Mouse (Mus musculus) urinary bladder, postnatal 4 days (tissue): ENCODE measurements at regions not wholly inside any gene's neighbourhood (a gene's known extent, or its start where the extent isn't known, plus 50 kb on each side); places are given as distances from the start of the nearest gene placed in this dataset.
"Not testable (repeated sequence)": the region's sequence is repeated elsewhere in the genome, so short reads cannot be mapped to it uniquely, and the experiment has no call there.

Experiments used
- DNase-seq, 2 experiments: peaks; one replicate each; pipeline ENCODE4 v3.0.0; 2021 to 2022; ENCODE audit warnings: low spot score in 2 of 2

DNA sequence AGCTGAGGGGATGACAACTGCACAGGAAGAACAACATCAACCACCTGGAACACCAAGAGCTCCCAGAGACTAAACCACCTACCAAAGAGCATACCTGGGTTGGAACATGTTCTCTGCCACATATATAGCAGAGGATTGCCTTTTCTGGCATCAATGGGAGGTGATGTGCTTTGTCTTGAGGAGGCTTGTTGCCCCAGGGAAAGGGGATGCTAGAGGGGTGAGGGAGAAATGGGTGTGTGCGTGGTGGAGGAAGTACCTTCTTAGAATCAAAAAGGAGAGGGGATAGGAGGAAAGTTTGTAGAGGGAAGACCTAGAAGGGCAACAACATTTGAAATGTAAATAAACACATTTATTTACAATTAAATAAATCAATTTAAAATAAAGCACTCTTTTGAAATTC, 358.5 kb upstream of the Pfkp start:
- DNase-seq = no peak

DNA sequence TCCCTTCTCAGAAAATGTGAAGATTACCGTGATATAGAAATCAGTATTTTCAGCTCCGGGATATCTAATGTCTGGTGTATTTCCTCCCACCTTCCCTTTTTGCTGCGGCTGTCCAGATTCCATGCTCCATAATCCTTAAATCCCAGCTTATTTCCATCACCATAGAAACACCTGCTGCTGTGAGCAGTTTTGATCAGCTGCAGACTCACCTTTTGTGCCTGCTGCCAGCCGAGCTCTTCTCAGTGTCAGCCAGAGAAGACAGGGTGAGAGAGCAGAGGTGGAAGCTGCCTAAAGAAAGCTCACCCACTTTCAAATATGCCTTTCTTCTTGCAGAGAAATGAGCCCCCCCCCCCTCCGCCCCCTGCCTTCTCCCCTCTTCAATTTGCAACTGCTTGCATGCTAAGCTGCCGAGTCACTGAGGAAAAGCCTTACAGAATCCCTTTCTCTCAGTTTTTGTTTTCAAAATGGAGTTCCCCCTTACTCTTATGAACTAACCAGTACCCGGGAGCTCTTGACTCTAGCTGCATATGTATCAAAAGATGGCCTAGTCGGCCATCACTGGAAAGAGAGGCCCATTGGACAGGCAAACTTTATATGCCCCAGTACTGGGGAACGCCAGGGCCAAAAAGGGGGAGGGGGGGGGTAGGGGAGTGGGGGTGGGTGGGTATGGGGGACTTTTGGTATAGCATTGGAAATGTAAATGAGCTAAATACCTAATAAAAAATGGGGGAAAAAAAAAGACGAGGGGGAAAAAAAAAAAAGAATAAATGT, 350.1 kb upstream of the Pfkp start:
- not testable (repeated sequence) for DNase-seq

DNA sequence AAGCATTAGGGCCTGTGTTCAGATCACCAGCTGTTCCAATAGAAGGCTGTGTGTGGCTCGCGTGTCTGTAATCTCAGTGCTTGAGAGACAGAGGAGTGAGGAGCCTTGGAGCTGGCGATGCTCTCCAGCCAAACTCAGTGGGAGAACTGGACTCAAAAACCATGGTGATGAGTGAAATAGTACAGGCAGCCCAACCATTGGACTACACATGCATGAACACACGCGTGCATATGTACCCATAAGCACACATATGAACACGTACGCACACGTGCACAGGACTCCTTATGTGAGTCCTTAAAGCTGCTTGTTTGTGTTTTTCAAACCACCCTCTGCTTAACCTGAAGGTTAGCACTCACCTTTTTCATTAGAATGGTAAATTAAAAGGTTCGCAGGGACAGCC, 349.5 kb upstream of the Pfkp start:
- DNase-seq = no peak

DNA sequence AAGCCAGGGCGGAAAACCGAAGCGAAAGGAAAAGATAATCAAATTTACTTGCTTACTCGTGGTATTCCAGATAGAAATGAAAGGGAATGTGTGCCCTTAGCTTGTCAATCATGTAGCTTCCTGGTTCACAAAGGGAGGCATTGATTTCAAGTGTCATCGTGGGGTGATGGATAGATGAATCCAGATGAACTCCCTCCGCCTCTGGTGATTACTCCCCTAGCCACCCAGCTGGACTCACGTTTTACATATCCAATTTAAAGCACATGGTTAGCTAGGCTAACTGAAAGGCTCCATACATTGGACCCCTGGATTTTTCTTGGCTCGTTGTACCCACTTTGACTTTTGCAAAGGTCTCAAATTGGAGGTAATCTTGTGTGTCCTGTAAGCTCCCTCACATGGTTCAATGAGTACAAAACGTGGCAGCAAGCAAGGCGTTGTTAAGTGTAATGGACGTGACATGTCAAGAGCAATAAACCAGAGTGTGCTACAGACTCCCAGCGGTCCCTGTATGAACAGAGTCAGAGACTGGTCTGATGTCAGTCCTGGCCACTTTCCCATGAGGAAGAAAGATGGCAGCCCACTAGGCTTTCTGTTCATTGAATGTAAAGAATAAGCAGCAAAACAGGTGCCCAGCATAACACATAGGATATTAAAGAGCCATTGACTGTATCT, 343.9 kb upstream of the Pfkp start:
- DNase-seq = no peak

DNA sequence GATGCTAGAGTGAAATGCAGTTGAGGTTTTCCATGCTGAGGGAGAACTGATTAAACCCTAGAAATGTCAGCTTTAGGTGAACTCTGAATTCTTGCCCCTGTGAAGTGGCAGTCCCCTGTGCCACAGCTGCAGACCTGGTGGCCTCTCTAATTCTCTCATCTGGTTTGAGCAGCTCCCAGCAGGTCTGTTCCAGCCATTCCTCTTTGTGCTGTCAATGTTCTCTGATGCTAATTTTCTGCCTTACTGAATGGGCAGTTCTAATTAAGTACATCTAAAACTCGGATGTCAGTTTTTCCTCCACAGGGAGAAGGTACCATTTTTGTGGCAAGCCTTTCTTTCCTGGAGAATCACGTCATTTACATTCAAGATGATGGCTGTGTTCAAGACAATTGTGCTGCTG, 343.1 kb upstream of the Pfkp start:
- no peak for DNase-seq

DNA sequence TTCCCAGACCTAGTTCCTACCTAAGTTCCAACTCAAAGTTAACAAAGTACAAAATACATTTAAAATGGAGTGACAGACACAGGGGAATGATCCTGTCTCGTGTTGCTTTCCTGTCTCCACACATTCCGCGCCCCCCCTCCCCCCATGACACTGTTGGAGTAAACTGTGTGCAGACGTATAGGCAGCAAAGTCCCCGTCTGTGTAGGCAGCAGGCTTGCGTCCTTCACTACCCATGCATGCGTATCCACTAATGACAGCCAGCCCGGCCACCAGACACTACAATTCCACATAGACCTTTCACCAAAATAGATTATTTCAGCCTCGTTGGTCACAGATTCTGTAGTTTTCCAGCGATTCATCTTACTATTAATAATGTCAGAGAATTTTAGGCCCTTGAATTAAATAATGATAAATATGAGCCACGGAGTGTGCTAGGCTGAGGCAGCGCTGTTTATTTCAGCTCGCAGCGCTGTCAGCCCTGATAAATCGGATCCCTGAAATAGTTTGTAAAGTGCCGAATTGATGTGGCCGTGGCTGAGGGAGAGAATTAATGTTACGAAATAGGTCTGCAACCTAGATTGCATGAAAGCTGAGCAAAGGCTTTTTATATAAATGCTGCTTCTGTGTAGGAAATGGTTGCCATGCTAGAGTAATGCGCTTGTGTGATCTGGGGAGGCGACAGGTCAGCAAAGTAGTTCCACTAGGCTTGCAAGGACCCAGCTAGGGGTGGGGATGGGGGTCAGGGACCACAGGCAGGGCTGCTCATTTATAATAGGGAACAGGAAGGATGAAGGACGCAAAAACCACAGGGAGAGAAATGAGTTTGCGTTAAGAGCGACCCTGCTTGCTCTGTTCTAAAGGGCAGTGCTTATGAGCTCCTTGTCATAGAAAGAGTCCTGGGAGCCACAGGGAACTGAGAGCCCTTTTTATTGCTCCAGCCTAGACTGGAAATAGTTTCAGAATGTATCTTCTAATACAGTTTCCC, 336.7 kb upstream of the Pfkp start:
- no peak for DNase-seq

DNA sequence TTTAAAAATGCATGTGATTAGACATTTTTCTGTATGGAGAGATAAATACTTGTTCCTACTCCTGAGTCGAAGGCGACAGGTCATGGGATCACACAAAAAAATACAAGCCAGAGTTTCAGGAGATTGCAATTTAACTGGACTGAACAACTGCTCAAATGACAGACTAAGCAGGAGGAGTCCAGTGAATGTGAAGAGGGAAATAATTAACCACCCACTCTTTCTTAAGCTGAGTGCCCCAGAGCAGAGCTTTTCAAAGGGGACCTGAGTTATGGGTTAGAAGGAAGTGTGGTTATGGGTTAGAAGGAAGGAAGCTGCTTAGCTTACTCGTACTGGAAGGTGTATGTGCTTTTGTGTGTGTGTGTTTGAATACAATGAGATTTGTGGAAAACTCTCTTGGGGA, 307.1 kb upstream of the Pfkp start:
- no peak for DNase-seq

DNA sequence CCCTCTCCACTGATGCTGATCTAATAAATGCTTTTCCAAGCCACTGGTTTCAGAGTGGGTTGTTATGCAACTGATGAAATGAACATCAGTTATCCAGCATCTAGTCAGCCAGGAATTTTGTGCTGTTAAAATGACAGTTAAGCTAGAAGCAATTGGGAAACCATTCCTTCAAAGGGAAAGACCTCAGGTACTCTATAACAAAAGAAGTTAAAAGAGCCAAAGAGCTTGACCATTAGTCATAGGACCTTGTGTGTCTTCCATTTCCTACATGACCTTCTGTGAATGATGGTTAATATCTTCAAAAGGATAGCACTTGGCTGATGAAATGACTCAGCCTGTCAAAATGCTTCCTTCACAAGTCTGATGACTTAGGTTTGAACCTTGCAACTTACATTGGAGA, 275.6 kb upstream of the Pfkp start:
- DNase-seq = no peak

DNA sequence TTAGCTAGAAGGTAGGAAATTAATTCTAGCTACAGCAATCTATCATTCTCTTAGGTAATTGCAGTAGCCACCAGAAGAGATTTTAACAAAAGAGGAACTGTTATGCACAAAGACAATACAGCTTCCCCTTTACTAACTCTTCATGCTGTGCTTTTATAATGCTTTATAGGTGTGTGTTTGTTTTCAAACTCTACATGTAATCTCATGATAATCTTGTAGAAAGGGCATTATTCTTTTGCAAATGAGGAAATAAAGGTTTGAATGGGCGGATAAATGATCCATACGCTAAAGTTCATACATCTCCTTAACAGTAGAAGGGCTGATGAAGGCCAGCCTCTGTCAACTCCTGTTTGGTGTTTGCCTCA, 273.8 kb upstream of the Pfkp start:
- DNase-seq = no peak

DNA sequence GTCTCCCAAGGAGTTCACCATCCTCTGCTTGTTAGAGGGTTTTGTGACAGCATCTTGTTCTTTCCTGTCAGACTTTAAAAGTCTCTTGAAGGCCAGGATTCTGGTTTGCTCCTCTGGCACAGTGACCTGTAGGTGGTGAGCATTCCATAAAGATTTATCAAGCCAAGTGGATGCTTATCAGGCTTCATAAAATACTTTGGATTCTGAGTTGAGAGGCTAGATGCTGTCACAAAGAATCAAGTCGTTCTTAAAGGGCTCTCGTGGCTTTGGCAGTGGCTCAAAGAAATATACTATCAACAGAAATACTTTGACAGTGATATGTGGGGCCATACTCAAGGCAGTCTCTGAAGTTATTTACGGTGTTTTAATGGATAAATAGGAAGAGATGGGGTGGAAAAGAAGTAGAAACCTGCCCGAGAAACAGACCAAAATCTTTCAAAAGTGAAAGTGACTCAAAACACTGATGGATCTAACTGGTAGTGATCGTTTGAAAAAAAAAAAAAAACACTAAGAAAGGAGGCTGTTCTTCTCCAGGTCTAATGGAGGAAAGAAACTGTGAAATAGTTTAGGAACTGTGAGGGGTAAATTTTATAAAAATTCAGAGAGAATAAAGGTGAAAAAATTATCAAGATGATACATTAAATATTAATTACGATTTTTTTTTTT, 273.2 kb upstream of the Pfkp start:
- DNase-seq = no peak

DNA sequence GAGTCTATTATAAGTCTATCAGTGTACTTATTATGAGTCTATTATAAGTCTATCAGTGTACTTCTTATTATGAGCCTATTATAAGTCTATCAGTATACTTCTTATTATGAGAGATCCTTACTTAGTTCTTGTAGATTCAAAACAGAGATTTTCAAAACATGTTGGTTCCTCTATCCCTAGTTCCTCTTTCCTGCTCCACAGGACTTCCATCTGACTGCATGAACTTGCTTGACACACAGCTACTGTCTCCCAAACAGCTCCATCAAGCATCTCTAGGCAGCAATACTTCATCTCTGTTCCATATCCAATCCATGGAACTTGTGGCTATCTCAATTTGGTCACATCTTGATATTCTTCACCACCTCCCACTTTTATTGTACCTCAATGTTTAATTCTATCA, 257.4 kb upstream of the Pfkp start:
- DNase-seq = no peak

DNA sequence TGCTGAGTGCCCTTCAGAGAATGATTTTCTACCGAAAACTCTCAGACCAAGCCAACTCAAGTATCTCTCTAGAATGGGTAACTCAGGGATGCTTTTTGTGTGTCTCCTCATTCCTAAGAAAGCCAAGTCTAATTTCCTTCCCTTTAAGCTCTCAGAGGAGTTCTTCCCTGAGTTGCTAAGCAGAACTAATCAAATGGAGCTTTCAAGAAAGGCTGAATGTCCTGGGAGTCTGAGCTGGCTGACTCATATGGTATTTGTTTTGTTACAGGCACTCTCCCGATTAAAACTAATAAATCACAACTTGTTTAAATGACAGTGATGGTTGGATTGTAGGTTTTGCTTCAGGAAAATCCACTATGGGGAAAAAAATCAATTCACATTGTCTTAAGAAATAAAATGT, 253.1 kb upstream of the Pfkp start:
- DNase-seq = no peak

DNA sequence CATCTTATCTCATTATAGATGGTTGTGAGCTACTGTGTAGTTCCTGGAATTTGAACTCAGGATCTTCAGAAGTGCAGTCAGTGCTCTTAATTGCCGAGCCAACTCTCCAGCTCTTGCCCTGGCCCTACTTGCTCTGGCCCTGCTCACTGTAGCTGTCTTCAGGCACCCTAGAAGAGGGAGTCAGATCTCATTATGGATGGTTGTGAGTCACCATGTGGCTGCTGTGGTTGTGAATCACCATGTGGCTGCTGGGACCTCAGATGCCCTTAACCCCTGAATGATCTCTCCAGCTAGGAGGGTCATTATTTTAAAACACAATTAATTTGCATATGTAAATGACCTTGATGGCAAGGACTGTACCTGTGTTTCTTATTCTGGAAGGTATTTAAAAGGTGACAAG, 249.1 kb upstream of the Pfkp start:
- DNase-seq = no peak

DNA sequence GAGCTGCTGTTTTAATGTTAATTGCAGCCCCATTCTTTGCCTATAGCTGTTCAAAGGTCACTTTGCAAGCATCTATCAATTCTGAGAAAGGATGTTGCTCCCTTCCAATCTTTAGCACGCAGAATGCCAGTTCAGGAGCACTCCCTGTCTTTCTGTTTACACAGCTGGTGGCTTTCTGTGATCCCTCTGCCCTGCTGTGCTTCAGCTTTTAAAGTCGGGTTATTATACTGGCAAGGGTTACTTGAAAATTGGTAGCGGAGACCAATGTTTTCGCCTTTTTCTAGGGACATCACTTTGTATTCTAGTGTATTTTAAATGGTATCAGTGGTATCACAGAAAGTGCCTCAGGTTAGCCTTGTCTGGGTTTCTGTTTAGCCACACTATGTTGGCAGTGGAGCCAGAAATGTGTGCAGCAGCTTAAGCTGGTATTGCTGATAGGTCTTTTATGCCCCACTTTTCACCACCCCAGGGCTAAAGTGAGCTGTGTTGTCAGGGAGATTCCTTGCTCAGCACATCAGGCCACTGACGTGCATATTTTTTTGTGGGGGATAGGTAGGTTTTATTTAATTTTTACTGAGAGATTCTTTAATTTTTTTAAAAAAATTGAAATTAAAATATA, 243.0 kb upstream of the Pfkp start:
- no peak for DNase-seq

DNA sequence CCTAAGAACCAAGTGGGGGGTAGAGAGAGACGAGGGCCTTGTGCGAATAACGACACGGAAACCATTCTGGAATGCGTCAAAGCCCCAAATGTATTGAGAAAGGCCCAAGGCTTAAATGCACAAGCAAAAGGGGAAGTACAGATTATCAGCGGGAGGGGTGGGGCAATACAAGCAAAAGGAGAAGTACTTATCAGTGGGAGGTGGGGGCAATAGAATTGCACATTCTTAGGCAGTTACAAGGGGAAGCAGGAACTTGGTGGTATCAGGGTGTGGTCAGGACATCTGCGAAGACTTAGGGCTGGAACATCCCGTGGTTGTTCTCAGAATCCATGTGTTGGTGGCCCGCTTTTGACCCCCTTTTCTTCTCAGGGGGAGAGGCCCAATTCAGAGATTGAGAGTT, 240.9 kb upstream of the Pfkp start:
- DNase-seq = not testable (repeated sequence)

DNA sequence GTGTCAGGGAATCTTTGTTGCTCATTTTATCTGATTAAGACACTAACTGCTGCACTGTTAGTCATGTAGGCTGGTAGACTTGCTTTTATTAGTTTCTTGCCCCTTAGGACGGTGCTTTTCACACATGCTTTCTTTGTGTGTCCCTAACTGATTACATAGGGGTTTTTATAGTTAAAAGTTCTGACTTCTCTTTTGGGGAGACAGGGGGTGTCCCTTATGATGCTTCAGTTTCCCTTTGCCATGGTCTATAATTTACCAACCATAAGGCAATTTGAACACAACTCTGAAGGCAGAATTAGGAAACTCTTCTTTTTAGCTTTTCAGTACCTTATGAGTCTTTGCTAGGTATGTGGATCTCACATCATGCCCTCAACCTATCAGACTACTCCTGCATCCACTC, 239.8 kb upstream of the Pfkp start:
- no peak for DNase-seq

DNA sequence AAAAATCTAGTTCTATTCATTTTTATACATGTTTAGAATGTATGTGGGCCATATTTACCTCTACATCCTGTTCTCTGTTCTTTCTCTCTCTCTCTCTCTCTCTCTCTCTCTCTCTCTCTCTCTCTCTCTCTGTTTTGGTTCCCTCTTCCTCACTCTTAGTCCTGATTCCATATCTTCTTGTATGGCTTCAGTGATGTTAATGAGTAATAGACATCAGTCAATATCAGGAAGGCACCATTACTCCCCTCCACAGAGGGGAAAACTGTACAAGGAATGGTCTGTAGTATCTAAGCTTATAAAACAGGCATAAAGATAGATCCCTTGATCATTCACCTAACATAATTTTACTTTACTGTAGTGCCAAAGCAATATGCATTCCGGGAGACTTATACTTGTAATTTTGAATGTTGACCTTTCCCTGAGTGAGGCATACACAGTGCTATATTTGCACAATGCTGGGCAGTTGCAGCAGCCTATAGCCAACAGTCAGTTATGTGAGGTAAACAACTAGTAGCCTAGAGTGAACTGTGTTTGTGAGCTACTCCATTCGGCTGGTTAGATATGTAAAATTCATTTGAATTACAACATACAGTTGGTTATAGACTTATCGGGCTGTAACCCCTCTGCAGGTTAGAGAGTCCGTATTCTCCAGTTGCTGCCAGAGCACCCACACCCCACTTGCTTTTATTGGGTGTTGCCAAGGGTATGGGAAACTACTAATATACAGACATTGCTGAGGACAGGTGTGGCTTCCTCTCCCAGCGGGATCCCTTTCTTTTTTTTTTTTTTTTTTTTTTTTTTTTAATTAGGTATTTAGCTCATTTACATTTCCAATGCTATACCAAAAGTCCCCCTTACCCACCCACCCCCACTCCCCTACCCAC, 228.7 kb upstream of the Pfkp start:
- no peak for DNase-seq

DNA sequence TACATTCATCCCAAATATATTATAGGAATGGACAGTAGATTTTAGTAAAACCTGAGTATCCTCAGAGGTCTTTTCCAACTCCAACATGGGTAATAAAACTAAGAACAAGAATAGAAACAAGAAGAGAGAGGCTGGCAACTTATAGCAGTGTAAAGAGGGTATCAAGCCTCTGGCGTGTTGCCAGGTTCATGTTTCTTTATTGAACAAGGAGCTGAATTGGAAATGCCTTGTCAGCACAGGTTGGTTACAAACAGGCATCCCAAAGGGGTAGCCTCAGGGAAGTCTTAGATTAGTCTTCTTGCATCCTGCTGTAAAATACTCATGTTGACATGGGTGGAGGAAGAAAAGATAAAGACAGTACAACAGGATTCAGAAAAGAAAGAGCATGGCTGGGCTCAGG, 213.6 kb upstream of the Pfkp start:
- no peak for DNase-seq

DNA sequence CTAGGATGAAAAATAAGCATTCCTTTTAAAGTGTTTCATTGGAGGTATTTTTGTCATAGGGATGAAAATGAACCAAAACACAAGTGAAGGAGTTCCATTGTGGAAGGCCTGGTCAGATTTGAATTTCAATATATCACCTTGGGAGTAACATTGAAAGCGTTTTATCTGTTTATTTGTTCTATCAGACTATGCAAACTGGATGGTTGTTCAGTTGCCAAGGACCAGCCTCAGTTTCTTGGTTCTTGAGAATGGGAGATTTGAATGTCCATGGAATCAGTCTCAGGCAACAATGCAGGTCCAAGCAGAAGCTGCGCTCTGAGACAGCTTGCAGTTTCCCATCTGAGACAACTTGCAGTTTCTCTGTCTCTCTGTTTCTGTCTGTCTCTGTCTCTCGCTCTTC, 211.0 kb upstream of the Pfkp start:
- no peak for DNase-seq
